Mouse (Mus musculus) liver, adult 2 months (tissue): ENCODE measurements around the gene Olfr332. TPM values are rescaled to one million over a fixed set of nuclear protein-coding genes. Genes with fewer than 3 reads are reported as not detected.

Source experiments
- DNase-seq: peaks from one replicate; pipeline ENCODE4 v3.0.0-alpha.2; 2011; ENCODE audit warnings: low read depth, low spot score; ENCODE audit errors: extremely low read depth
- H3K27ac ChIP-seq: fragments of 200-500 bp; replicated peaks from 2 replicates; pipeline ENCODE4 v1.5.1; 2012; ENCODE audit warnings: low read depth, mild to moderate bottlenecking, control low read depth, inconsistent platforms, low read length; ENCODE audit not compliant: insufficient read depth
- H3K27me3 ChIP-seq: fragments of 200-500 bp; 2 replicates; pipeline ENCODE4 v1.6.1; 2012; ENCODE audit warnings: mild to moderate bottlenecking, moderate library complexity, low read length, inconsistent platforms; ENCODE audit not compliant: control insufficient read depth, insufficient read depth
- H3K36me3 ChIP-seq: fragments of 200-500 bp; 2 replicates; pipeline ENCODE4 v1.6.1; 2012; ENCODE audit warnings: low read length, inconsistent platforms; ENCODE audit not compliant: control insufficient read depth, insufficient read depth
- H3K4me1 ChIP-seq: fragments of 200-500 bp; 2 replicates; pipeline ENCODE4 v1.6.1; 2011; ENCODE audit warnings: low read length; ENCODE audit not compliant: control insufficient read depth, insufficient read depth
- H3K4me3 ChIP-seq: fragments of 200-500 bp; 2 replicates; pipeline ENCODE4 v1.5.1; 2011; ENCODE audit warnings: low read depth, mild to moderate bottlenecking, control low read depth, low read length, moderate library complexity; ENCODE audit not compliant: insufficient read depth
- H3K79me2 ChIP-seq: fragments of 200-500 bp; 2 replicates; pipeline ENCODE4 v1.6.1; 2012; ENCODE audit warnings: inconsistent platforms, mild to moderate bottlenecking, low read length, moderate library complexity; ENCODE audit not compliant: control insufficient read depth, insufficient read depth
- H3K9ac ChIP-seq: fragments of 200-500 bp; 2 replicates; pipeline ENCODE4 v1.6.1; 2012; ENCODE audit warnings: low read depth, mild to moderate bottlenecking, control low read depth, inconsistent platforms, low read length
- CTCF ChIP-seq: fragments of 200-500 bp; IDR thresholded peaks from 2 replicates; pipeline ENCODE4 v1.5.1; 2011; ENCODE audit warnings: low read depth, low read length, control low read depth
- POLR2A ChIP-seq: fragments of 200-500 bp; IDR thresholded peaks from 2 replicates; pipeline ENCODE4 v1.6.1; 2011; ENCODE audit warnings: low read length, control low read depth; ENCODE audit not compliant: insufficient read depth; ENCODE audit errors: extremely low read depth
- WGBS: fragments of 180-500 bp; shearing (Covaris S2); methylation state at CpG from one replicate; pipeline ENCODE4 v1.1.7; 2018; 5-methylcytosine and 5-hydroxymethylcytosine counted together
- polyA plus RNA-seq: library from polyadenylated mRNA; depleted of rRNA; stranded (reverse); fragments of >200 nt; gene quantifications from 2 replicates; pipeline ENCODE4 v1.2.3, GENCODE M21; 2012; rRNA removed
- total RNA-seq: library from RNA; depleted of rRNA; stranded (reverse); fragments of >200 nt; gene quantifications from 2 replicates; pipeline ENCODE4 v1.2.3, GENCODE M21; 2014; rRNA removed

Gene Olfr332
- total and polyA plus RNA-seq, 2 experiments, result not detected

- WGBS, result 87% methylated on average over 9 of the region's 9 CpGs
- Histone ChIP-seq H3K9ac (no peak overlapping the region), H3K79me2 (no peaks in the 10 kb centered on the region), H3K4me3 (no peak overlapping the region), H3K27ac (no peak overlapping the region), H3K27me3 (no peaks in the 10 kb centered on the region), H3K4me1 (no peaks in the 10 kb centered on the region), H3K36me3 (no peaks in the 10 kb centered on the region)
- no peak for TF ChIP-seq CTCF
- TF ChIP-seq POLR2A, result no peak
- no peak for DNase-seq
These were observed 6.4 kb upstream of the Olfr332 start for GRCm38 (mm10) chr11:58498761-58499160.

GRCm38 (mm10) chr11:58462170-58462569, 30.2 kb downstream of the Olfr332 start, which contains the start of gene Olfr30:
Gene Olfr30, minus strand, starts transcription at chr11:58462270.
- H3K9ac ChIP-seq, result no peak within 1 kb of the TSS
- H3K27ac ChIP-seq, result no peak within 1 kb of the TSS
- no peaks in the 10 kb centered on the region for H3K36me3 ChIP-seq
- DNase-seq, result no peak
- no peaks in the 10 kb centered on the region for H3K4me1 ChIP-seq
- no peaks in the 10 kb centered on the region for H3K27me3 ChIP-seq
- TF ChIP-seq POLR2A, result no peak
- no peak for TF ChIP-seq CTCF
- H3K79me2 ChIP-seq, result no peaks in the 10 kb centered on the region
- no peak within 1 kb of the TSS for H3K4me3 ChIP-seq

- WGBS, result 60% methylated on average over 4 of the region's 4 CpGs
- Histone ChIP-seq H3K4me1 (no peaks in the 10 kb centered on the region), H3K36me3 (no peaks in the 10 kb centered on the region), H3K27me3 (no peaks in the 10 kb centered on the region), H3K9ac (no peak overlapping the region), H3K79me2 (no peaks in the 10 kb centered on the region), H3K4me3 (no peak overlapping the region), H3K27ac (no peak overlapping the region)
- TF ChIP-seq CTCF (no peak), POLR2A (no peak)
- no peak for DNase-seq
These were observed 38.8 kb downstream of the Olfr332 start for GRCm38 (mm10) chr11:58453592-58453991.

GRCm38 (mm10) chr11:58452759-58453158, 39.6 kb downstream of the Olfr332 start, which contains the start of gene Lypd9:
Gene Lypd9, minus strand, starts transcription at chr11:58452923.
- no peak for DNase-seq
- H3K9ac ChIP-seq, result no peak within 1 kb of the TSS
- no peak within 1 kb of the TSS for H3K4me3 ChIP-seq
- WGBS, result 91% methylated on average over 9 of the region's 9 CpGs
- no peak within 1 kb of the TSS for H3K27ac ChIP-seq
- H3K4me1 ChIP-seq, result no peaks in the 10 kb centered on the region
- no peaks in the 10 kb centered on the region for H3K27me3 ChIP-seq
- H3K79me2 ChIP-seq, result no peaks in the 10 kb centered on the region
- no peak for TF ChIP-seq POLR2A
- no peak for TF ChIP-seq CTCF
- H3K36me3 ChIP-seq, result no peaks in the 10 kb centered on the region

Other genes with a start within 250 kb of the Olfr332 start
- gene 4930438A08Rik, start 217.8 kb downstream of the Olfr332 start, total RNA-seq, result 0.07 TPM in 1 of 2 replicates, not detected in the other
- gene 4930438A08Rik, start 217.8 kb downstream of the Olfr332 start, polyA plus RNA-seq, result not detected in 2 replicates
- gene Zfp692, start 185.5 kb downstream of the Olfr332 start, total RNA-seq, result 2.3 and 3.0 TPM in 2 replicates
- gene Zfp692, start 185.5 kb downstream of the Olfr332 start, polyA plus RNA-seq, result 5.9 and 8.9 TPM in 2 replicates
- 20.7 and 23.8 TPM in 2 replicates for gene Zfp672, start 162.2 kb downstream of the Olfr332 start, total RNA-seq
- gene Zfp672, start 162.2 kb downstream of the Olfr332 start, polyA plus RNA-seq, result 14.9 and 18.6 TPM in 2 replicates
- gene Sh3bp5l, start 161.8 kb downstream of the Olfr332 start, total RNA-seq, result 8.9 and 10.3 TPM in 2 replicates
- 15.8 and 19.6 TPM in 2 replicates for gene Sh3bp5l, start 161.8 kb downstream of the Olfr332 start, polyA plus RNA-seq
- not detected in 2 replicates for gene Lypd8, start 113.5 kb downstream of the Olfr332 start, total RNA-seq
- 2.6 and 4.0 TPM in 2 replicates for gene Lypd8, start 113.5 kb downstream of the Olfr332 start, polyA plus RNA-seq
- not detected in 2 replicates for gene 1810065E05Rik, start 71.4 kb downstream of the Olfr332 start, total RNA-seq
- 0.22 TPM in 1 of 2 replicates, not detected in the other for gene 1810065E05Rik, start 71.4 kb downstream of the Olfr332 start, polyA plus RNA-seq
- not detected in 2 replicates for gene Gm12253, start 60.0 kb downstream of the Olfr332 start, total RNA-seq
- gene Gm12253, start 60.0 kb downstream of the Olfr332 start, polyA plus RNA-seq, result not detected in 2 replicates
- gene Lypd9, start 39.6 kb downstream of the Olfr332 start, total RNA-seq, result not detected in 2 replicates
- gene Lypd9, start 39.6 kb downstream of the Olfr332 start, polyA plus RNA-seq, result not detected in 2 replicates
- not detected in 2 replicates for gene Olfr30, start 30.3 kb downstream of the Olfr332 start, total RNA-seq
- not detected in 2 replicates for gene Olfr30, start 30.3 kb downstream of the Olfr332 start, polyA plus RNA-seq
- not detected in 2 replicates for gene Olfr331, start 10.0 kb upstream of the Olfr332 start, total RNA-seq
- not detected in 2 replicates for gene Olfr331, start 10.0 kb upstream of the Olfr332 start, polyA plus RNA-seq
- gene Olfr330, start 42.3 kb upstream of the Olfr332 start, total RNA-seq, result not detected in 2 replicates
- not detected in 2 replicates for gene Olfr330, start 42.3 kb upstream of the Olfr332 start, polyA plus RNA-seq
- not detected in 2 replicates for gene Olfr329-ps, start 53.9 kb upstream of the Olfr332 start, total RNA-seq
- not detected in 2 replicates for gene Olfr329-ps, start 53.9 kb upstream of the Olfr332 start, polyA plus RNA-seq
- gene Olfr328, start 63.1 kb upstream of the Olfr332 start, total RNA-seq, result 0.07 TPM in 1 of 2 replicates, not detected in the other
- not detected in 2 replicates for gene Olfr328, start 63.1 kb upstream of the Olfr332 start, polyA plus RNA-seq
- gene Olfr224, start 78.0 kb upstream of the Olfr332 start, total RNA-seq, result not detected in 2 replicates
- gene Olfr224, start 78.0 kb upstream of the Olfr332 start, polyA plus RNA-seq, result not detected in 2 replicates
- gene Olfr325, start 85.2 kb upstream of the Olfr332 start, total RNA-seq, result not detected in 2 replicates
- not detected in 2 replicates for gene Olfr325, start 85.2 kb upstream of the Olfr332 start, polyA plus RNA-seq
- not detected in 2 replicates for gene Olfr324, start 102.6 kb upstream of the Olfr332 start, total RNA-seq
- gene Olfr324, start 102.6 kb upstream of the Olfr332 start, polyA plus RNA-seq, result not detected in 2 replicates
- 0.27 TPM in 1 of 2 replicates, not detected in the other for gene 2210407C18Rik, start 123.5 kb upstream of the Olfr332 start, total RNA-seq
- not detected in 2 replicates for gene 2210407C18Rik, start 123.5 kb upstream of the Olfr332 start, polyA plus RNA-seq
- gene Olfr323, start 137.9 kb upstream of the Olfr332 start, total RNA-seq, result not detected in 2 replicates
- not detected in 2 replicates for gene Olfr323, start 137.9 kb upstream of the Olfr332 start, polyA plus RNA-seq
- gene Trim58, start 147.9 kb upstream of the Olfr332 start, total RNA-seq, result not detected in 2 replicates
- not detected in 2 replicates for gene Trim58, start 147.9 kb upstream of the Olfr332 start, polyA plus RNA-seq
- gene Olfr322, start 166.2 kb upstream of the Olfr332 start, total RNA-seq, result not detected in 2 replicates
- not detected in 2 replicates for gene Olfr322, start 166.2 kb upstream of the Olfr332 start, polyA plus RNA-seq
- gene Olfr320, start 188.5 kb upstream of the Olfr332 start, total RNA-seq, result not detected in 2 replicates
- not detected in 2 replicates for gene Olfr320, start 188.5 kb upstream of the Olfr332 start, polyA plus RNA-seq
- not detected in 2 replicates for gene Olfr319, start 206.6 kb upstream of the Olfr332 start, total RNA-seq
- not detected in 2 replicates for gene Olfr319, start 206.6 kb upstream of the Olfr332 start, polyA plus RNA-seq
- not detected in 2 replicates for gene Olfr318, start 231.5 kb upstream of the Olfr332 start, total RNA-seq
- not detected in 2 replicates for gene Olfr318, start 231.5 kb upstream of the Olfr332 start, polyA plus RNA-seq
- not detected in 2 replicates for gene Olfr317, start 246.7 kb upstream of the Olfr332 start, total RNA-seq
- gene Olfr317, start 246.7 kb upstream of the Olfr332 start, polyA plus RNA-seq, result not detected in 2 replicates